ENCODE assay signal across 12 mouse cellular contexts in the genomic region with DNA sequence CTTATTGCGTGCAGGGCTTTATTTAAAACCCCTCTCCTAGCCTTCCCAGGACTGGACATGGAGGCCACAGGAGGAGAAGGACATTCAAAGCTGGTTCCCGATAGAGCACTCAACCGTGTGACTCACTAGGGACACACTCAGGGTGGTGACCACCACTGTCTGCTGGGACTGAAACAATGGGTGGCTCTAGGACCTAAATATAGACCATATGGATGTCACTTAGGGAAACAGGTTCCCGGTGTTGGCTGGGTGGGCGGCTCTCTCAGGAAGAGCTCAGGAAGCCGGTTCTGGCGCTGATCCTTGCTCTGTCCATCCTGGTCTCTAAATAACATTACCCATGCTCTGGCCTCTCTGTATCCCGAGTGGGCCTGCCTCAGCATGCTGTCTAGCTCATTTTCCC.
A peak's percentile ranks its signal among the peaks of the same experiment; 100 is the strongest.
DNase-seq lines count a peak whose midpoint lies in the region; ATAC-seq lines count a peak whose summit lies in the region.
"Had no signal": no experiment of that assay in that cellular context is flagged by ENCODE, and none has a peak within 500 bp of the region (broad histone marks: within the 10 kb centered on the region; RNA-seq: fewer than 3 reads in every experiment).

No protein-coding gene starts in this region.

- peak; percentile 99 for DNase-seq in heart, adult 11 months
- DNase-seq in heart, embryonic 10.5 days (ENCODE audit: low spot score): no peak
- DNase-seq in kidney, postnatal 10 days: peak; percentile 60
- DNase-seq in lung, postnatal 36 days: peak; percentile 82
- no peak for DNase-seq in left cerebral cortex, adult 9 months (ENCODE audit: low spot score in 2 of 2)
- no peak for DNase-seq in embryo, embryonic 10.5 days (ENCODE audit: low spot score)
- DNase-seq: liver, embryonic 13.5 days had no signal

- no peak overlapping the region for H3K9ac ChIP-seq in heart, embryonic 14.5 days (ENCODE audit: low read length)
- H3K9ac ChIP-seq: hindbrain, embryonic 12.5 days; liver, embryonic 13.5 days; stomach, embryonic 15.5 days had no signal

- H3K4me3 ChIP-seq in heart, embryonic 10.5 days: no peak overlapping the region
- no peak overlapping the region for H3K4me3 ChIP-seq in heart, embryonic 14.5 days (ENCODE audit: control insufficient read depth in 1 of 2, insufficient read depth in 1 of 2, low read depth in 1 of 2, low read length in 2 of 2)
- H3K4me3 ChIP-seq: hindbrain, embryonic 12.5 days; liver, embryonic 13.5 days; stomach, embryonic 15.5 days had no signal

- H3K4me1 ChIP-seq in heart, embryonic 10.5 days: peaks cover 24% of the 10 kb centered on the region
- peaks cover 19 to 20% of the 10 kb centered on the region in 2 experiments for H3K4me1 ChIP-seq in heart, embryonic 14.5 days (ENCODE audit: control insufficient read depth in 2 of 2, insufficient read depth in 2 of 2, low read length in 2 of 2)
- H3K4me1 ChIP-seq: hindbrain, embryonic 12.5 days; liver, embryonic 13.5 days had no signal

- no peak overlapping the region for H3K4me2 ChIP-seq in heart, embryonic 14.5 days (ENCODE audit: low read length)
- H3K4me2 ChIP-seq: hindbrain, embryonic 12.5 days; liver, embryonic 13.5 days; stomach, embryonic 15.5 days had no signal

- no peaks in the 10 kb centered on the region for H3K36me3 ChIP-seq in heart, embryonic 10.5 days
- H3K36me3 ChIP-seq in heart, embryonic 14.5 days (ENCODE audit: control insufficient read depth, insufficient read depth, low read length): no peaks in the 10 kb centered on the region
- H3K36me3 ChIP-seq: hindbrain, embryonic 12.5 days; liver, embryonic 13.5 days; stomach, embryonic 15.5 days had no signal

- no peaks in the 10 kb centered on the region for H3K9me3 ChIP-seq in heart, embryonic 10.5 days
- H3K9me3 ChIP-seq in heart, embryonic 14.5 days (ENCODE audit: control insufficient read depth, low read length): no peaks in the 10 kb centered on the region
- H3K9me3 ChIP-seq: hindbrain, embryonic 12.5 days; liver, embryonic 13.5 days; stomach, embryonic 15.5 days had no signal

- H3K27ac ChIP-seq in heart, embryonic 10.5 days: no peak overlapping the region
- H3K27ac ChIP-seq in heart, embryonic 14.5 days (replicated peaks in 1 of 2; ENCODE audit: control insufficient read depth in 1 of 2, insufficient read depth in 1 of 2, low read depth in 2 of 2, low read length in 2 of 2): 0 out of 4 replicates have a peak overlapping the region, but pooled peaks of 1 of the 2 experiments have one; percentile 30
- H3K27ac ChIP-seq: hindbrain, embryonic 12.5 days; liver, embryonic 13.5 days; stomach, embryonic 15.5 days had no signal

- peak; percentile 33; the same call in 1 of the 2 replicates for ATAC-seq in heart, embryonic 14.5 days (ENCODE audit: insufficient number of reproducible peaks, insufficient read depth, low FRiP score, low read depth)
- ATAC-seq in granulocyte monocyte progenitor cell, adult 5-6 weeks (replicated peaks; ENCODE audit: poor library complexity, severe bottlenecking): no peak
- ATAC-seq: forebrain, embryonic 14.5 days had no signal

- no peaks in the 10 kb centered on the region for H3K27me3 ChIP-seq in heart, embryonic 10.5 days (ENCODE audit: insufficient read depth, poor library complexity, severe bottlenecking)
- H3K27me3 ChIP-seq in heart, embryonic 14.5 days (ENCODE audit: control insufficient read depth, insufficient read depth, low read length): no peaks in the 10 kb centered on the region
- H3K27me3 ChIP-seq: hindbrain, embryonic 12.5 days; liver, embryonic 13.5 days; stomach, embryonic 15.5 days had no signal

- 49% methylated on average over 8 of the region's 8 CpGs for WGBS in heart, embryonic 10.5 days
- 49% methylated on average over 8 of the region's 8 CpGs for WGBS in heart, embryonic 14.5 days

Comparison
In these comparisons a context has a peak if more than half of its experiments do, and no peak if none do; other contexts are left out.
1. DNase-seq: peak in heart, adult 11 months (single experiment), kidney, postnatal 10 days (single experiment) and lung, postnatal 36 days (single experiment); none in heart, embryonic 10.5 days (single experiment), left cerebral cortex, adult 9 months (0 of 2) and embryo, embryonic 10.5 days (single experiment).